Mouse (Mus musculus): ENCODE measurements around the gene Ipo11. TPM values are rescaled to one million over a fixed set of nuclear protein-coding genes. Genes with fewer than 3 reads are reported as not detected.

Ipo11 gene
- polyA plus RNA-seq, 1 experiment from 2014 or later, result 40.0 TPM

GRCm38 (mm10) chr13:106746823-106747222 is 189.9 kb downstream of the Ipo11 start:
- Histone ChIP-seq H3K4me2 (no peak overlapping the region), H3K27ac (replicated peaks) (no peak overlapping the region), H3K27me3 (no peaks in the 10 kb centered on the region), H3K9ac (no peak overlapping the region), H3K4me3 (no peak overlapping the region), H3K36me3 (no peaks in the 10 kb centered on the region), H3K4me1 (replicated peaks) (no peaks in the 10 kb centered on the region), H3K9me3 (no peaks in the 10 kb centered on the region)
- 78% methylated on average over 5 of the region's 5 CpGs for WGBS
- no peak for ATAC-seq (ENCODE audit: low FRiP score, low read depth)

DNA sequence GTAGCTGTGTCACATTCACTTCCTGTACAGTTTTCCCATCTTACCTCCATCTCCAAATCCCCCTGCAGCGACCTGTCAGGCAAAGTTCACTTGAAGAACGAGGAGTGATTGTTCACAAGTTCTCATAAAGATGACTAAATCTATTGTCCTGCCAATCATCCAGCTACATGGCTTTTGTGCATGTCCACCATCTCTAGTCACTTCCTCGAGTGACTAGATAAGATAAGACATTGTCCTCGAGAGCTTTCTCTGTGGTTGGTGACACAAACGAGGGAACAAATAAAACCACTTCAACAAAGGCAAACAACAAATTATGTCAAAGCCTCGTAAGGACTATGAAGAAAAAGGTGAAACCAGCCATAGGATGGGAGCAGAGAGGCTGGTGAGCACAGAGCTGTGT is 191.6 kb downstream of the Ipo11 start:
- no peak for ATAC-seq (ENCODE audit: low FRiP score, low read depth)
- Histone ChIP-seq H3K4me2 (no peak overlapping the region), H3K27ac (replicated peaks) (no peak overlapping the region), H3K4me3 (no peak overlapping the region), H3K36me3 (no peaks in the 10 kb centered on the region), H3K27me3 (no peaks in the 10 kb centered on the region), H3K9ac (no peak overlapping the region), H3K4me1 (replicated peaks) (no peaks in the 10 kb centered on the region), H3K9me3 (no peaks in the 10 kb centered on the region)
- 59% methylated on average over 6 of the region's 6 CpGs for WGBS

Other genes with a start within 250 kb of the Ipo11 start
- gene Dimt1, start 10.2 kb upstream of the Ipo11 start, polyA plus RNA-seq (2015; fragmentation: Nextera tagmentation; extraction: Ambion mirVana), result 39.5 and 43.2 TPM in 2 replicates
- gene Kif2a, start 85.2 kb upstream of the Ipo11 start, polyA plus RNA-seq (2015; fragmentation: Nextera tagmentation; extraction: Ambion mirVana), result 70.8 and 78.8 TPM in 2 replicates

All from hindbrain, embryonic 15.5 days (tissue).